Mouse (Mus musculus) lung, adult 2 months (tissue): ENCODE data around the gene Gm49384.
A peak's percentile ranks its signal among the peaks of the same experiment; 100 is the strongest.
"Not testable (repeated sequence)": the region's sequence is repeated elsewhere in the genome, so short reads cannot be mapped to it uniquely, and the experiment has no call there.

Experiments
- CTCF ChIP-seq: fragments of 200-500 bp; IDR thresholded peaks from 2 replicates; pipeline ENCODE4 v1.5.1; 2011; ENCODE audit warnings: mild to moderate bottlenecking, low read length, control low read depth; ENCODE audit not compliant: insufficient read depth
- POLR2A ChIP-seq: fragments of 200-500 bp; IDR thresholded peaks from 2 replicates; pipeline ENCODE4 v1.6.1; 2011; ENCODE audit warnings: low read depth, mild to moderate bottlenecking, control low read depth, low read length, borderline replicate concordance; ENCODE audit errors: extremely low read depth

DNA sequence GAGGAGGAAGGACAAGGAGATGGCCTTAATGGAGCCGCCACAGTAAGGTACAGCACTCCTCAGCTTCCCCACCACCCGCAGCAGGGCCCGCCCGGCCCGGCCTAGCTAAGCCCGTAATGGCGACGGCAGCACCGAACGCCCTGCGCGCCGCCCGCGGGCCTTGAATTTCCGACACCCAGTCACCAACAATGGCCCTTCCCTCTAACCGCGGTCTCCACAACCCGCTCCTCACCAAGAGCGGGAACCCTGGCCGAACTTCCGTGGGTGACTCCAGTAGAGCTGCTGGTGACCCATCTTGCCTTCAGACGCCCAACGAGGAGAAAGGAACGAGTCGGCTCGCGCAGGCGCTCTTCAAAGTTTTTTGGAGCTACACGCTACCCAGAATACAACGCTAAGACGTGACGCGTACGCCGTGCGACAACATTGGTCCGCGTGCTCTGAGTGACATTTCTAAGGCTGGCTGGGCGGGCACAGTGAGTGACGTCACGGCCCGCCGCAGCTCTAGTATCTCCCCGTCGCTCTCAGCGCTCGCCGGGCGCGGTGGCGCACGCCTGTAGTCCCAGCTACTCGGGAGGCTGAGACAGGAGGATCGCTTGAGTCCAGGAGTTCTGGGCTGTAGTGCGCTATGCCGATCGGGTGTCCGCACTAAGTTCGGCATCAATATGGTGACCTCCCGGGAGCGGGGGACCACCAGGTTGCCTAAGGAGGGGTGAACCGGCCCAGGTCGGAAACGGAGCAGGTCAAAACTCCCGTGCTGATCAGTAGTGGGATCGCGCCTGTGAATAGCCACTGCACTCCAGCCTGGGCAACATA lies 45.1 kb downstream of the Gm49384 start, which contains the start of gene Rps29:
- not testable (repeated sequence) for TF ChIP-seq CTCF
- TF ChIP-seq POLR2A: peak; percentile 80
